In the genomic region with DNA sequence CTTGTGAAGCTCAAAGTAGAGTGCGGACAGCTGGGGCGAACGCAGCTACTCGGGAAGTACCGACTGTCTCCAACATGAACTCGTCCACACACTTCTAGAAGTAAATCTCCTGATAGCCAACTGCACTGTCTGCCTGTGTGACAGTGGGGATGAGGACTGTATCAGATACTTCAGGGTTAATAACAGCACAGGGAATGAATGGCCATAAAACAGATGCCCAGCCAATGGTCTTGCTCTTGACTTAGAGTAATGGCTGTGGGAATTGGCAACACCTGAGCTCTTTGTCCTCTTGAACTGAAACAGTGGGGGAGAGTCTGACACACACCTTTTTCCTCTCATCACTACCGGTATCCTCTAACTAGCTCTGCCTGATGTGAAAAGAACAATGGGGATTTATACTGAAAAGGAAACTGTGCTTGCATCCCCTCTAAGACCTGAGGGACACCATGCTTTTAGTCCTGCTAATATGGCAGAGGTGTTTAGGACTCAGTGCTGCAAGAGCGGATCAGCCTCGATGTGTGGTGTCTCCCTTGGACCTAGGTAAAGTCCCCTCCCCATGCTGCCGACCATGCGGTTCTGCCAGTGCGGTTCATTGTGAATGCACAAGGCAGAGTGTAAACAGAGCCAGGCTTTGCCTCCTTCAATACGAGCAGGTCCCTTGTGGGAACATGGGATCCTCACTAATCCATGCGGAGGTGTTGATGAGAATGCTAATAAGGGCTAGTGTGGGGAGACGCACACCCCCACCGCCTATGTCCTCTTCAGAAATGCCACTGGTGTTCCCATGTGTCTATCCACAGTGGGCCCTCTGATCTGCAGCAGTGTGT, we compare ENCODE assay signal across 20 mouse cellular contexts.
A peak's percentile ranks its signal among the peaks of the same experiment; 100 is the strongest.
DNase-seq lines count a peak whose midpoint lies in the region; ATAC-seq lines count a peak whose summit lies in the region.
"Had no signal": no experiment of that assay in that cellular context is flagged by ENCODE, and none has a peak within 500 bp of the region (broad histone marks: within the 10 kb centered on the region; RNA-seq: fewer than 3 reads in every experiment).

No protein-coding gene starts in this region.

- H3K9ac ChIP-seq in hindbrain, embryonic 14.5 days, result peak overlapping the region; percentile 28; the same call in 1 of the 2 replicates
- H3K9ac ChIP-seq in midbrain, embryonic 14.5 days (replicated peaks; ENCODE audit: low read length), result no peak overlapping the region
- H3K9ac ChIP-seq: liver, embryonic 13.5 days; stomach, embryonic 15.5 days had no signal

- no peak overlapping the region for H3K4me3 ChIP-seq in hindbrain, embryonic 14.5 days (replicated peaks; ENCODE audit: low read length)
- H3K4me3 ChIP-seq in midbrain, embryonic 14.5 days (replicated peaks; ENCODE audit: low read depth, low read length), result no peak overlapping the region
- H3K4me3 ChIP-seq: liver, embryonic 13.5 days; megakaryocyte, embryonic 14.5 days; stomach, embryonic 15.5 days had no signal

- H3K9me3 ChIP-seq in hindbrain, embryonic 14.5 days (ENCODE audit: control insufficient read depth, low read length), result no peaks in the 10 kb centered on the region
- no peaks in the 10 kb centered on the region for H3K9me3 ChIP-seq in midbrain, embryonic 14.5 days (ENCODE audit: control insufficient read depth, low read length)
- H3K9me3 ChIP-seq: liver, embryonic 13.5 days; stomach, embryonic 15.5 days had no signal

- no peaks in the 10 kb centered on the region for H3K36me3 ChIP-seq in hindbrain, embryonic 14.5 days (replicated peaks; ENCODE audit: control insufficient read depth, insufficient read depth)
- H3K36me3 ChIP-seq in midbrain, embryonic 14.5 days (ENCODE audit: control insufficient read depth, insufficient read depth, low read length), result no peaks in the 10 kb centered on the region
- H3K36me3 ChIP-seq: liver, embryonic 13.5 days; stomach, embryonic 15.5 days had no signal

- peak; percentile 8 for DNase-seq in right cerebral cortex, postnatal 4 days
- no peak for DNase-seq in right cerebral cortex, postnatal 36 days (ENCODE audit: low spot score in 2 of 2)
- peak; percentile 50 for DNase-seq in hindbrain, embryonic 14.5 days (ENCODE audit: low spot score)
- DNase-seq in midbrain, embryonic 14.5 days, result peak; percentile 83
- no peak for DNase-seq in thymus, adult 18-20 months
- DNase-seq in frontal cortex, postnatal 36 days (ENCODE audit: low spot score in 2 of 2), result no peak
- no peak for DNase-seq in kidney, adult 11 months
- DNase-seq in frontal cortex, postnatal 14 days (ENCODE audit: low spot score in 2 of 2), result no peak
- DNase-seq: adrenal gland, postnatal 36 days; cerebellum, postnatal 10 days; gastrocnemius, postnatal 25 days; heart, postnatal 36 days; kidney, postnatal 36 days; layer of hippocampus, postnatal 36 days; liver, embryonic 13.5 days; thymus, postnatal 14 days had no signal

- H3K4me1 ChIP-seq in hindbrain, embryonic 14.5 days (replicated peaks; ENCODE audit: control insufficient read depth, insufficient read depth, low read length), result peaks cover 21% of the 10 kb centered on the region
- H3K4me1 ChIP-seq in midbrain, embryonic 14.5 days (ENCODE audit: control insufficient read depth, insufficient read depth, low read length), result peaks cover 24% of the 10 kb centered on the region
- H3K4me1 ChIP-seq: liver, embryonic 13.5 days; megakaryocyte, embryonic 14.5 days; stomach, embryonic 15.5 days had no signal

- ATAC-seq in hindbrain, embryonic 14.5 days (ENCODE audit: low FRiP score), result peak; percentile 81; the same call in 1 of the 2 replicates
- peak; percentile 87 for ATAC-seq in midbrain, embryonic 14.5 days (ENCODE audit: low FRiP score, low TSS enrichment)
- ATAC-seq: intestine, postnatal 0 days had no signal

- no peak overlapping the region for H3K4me2 ChIP-seq in hindbrain, embryonic 14.5 days (replicated peaks)
- H3K4me2 ChIP-seq in midbrain, embryonic 14.5 days (ENCODE audit: low read length), result no peak overlapping the region
- H3K4me2 ChIP-seq: heart, embryonic 11.5 days; liver, embryonic 13.5 days; stomach, embryonic 15.5 days had no signal

- H3K27me3 ChIP-seq in hindbrain, embryonic 14.5 days (ENCODE audit: control insufficient read depth, insufficient read depth, low read length), result no peaks in the 10 kb centered on the region
- no peaks in the 10 kb centered on the region for H3K27me3 ChIP-seq in midbrain, embryonic 14.5 days (ENCODE audit: control insufficient read depth, insufficient read depth, low read length)
- H3K27me3 ChIP-seq: liver, embryonic 13.5 days; megakaryocyte, embryonic 14.5 days; stomach, embryonic 15.5 days had no signal

- peak overlapping the region; percentile 81 for H3K27ac ChIP-seq in hindbrain, embryonic 14.5 days
- H3K27ac ChIP-seq in midbrain, embryonic 14.5 days (replicated peaks; ENCODE audit: low read depth, low read length), result peak overlapping the region; percentile 71
- H3K27ac ChIP-seq: liver, embryonic 13.5 days; stomach, embryonic 15.5 days had no signal

- WGBS in hindbrain, embryonic 14.5 days, result 47% methylated on average over 16 of the region's 16 CpGs
- 39% methylated on average over 16 of the region's 16 CpGs for WGBS in midbrain, embryonic 14.5 days

Comparison
In these comparisons a context has a peak if more than half of its experiments do, and no peak if none do; other contexts are left out.
1. DNase-seq: peak in right cerebral cortex, postnatal 4 days (single experiment), hindbrain, embryonic 14.5 days (single experiment) and midbrain, embryonic 14.5 days (single experiment); none in right cerebral cortex, postnatal 36 days (0 of 2), thymus, adult 18-20 months (0 of 2), frontal cortex, postnatal 36 days (0 of 2), kidney, adult 11 months (single experiment) and frontal cortex, postnatal 14 days (0 of 2).